Mouse (Mus musculus) right cerebral cortex, postnatal 4 days (tissue): ENCODE results near the gene Smc1a.

Experiments
- DNase-seq: peaks from one replicate; pipeline ENCODE4 v3.0.0-alpha.2; 2022

Smc1a gene

GRCm38 (mm10) chrX:152016151-152017145 lies at the start of gene Smc1a, which contains the start of gene Ribc1:
Gene Smc1a, plus strand, starts transcription at chrX:152016428.
Gene Ribc1, minus strand, starts transcription at chrX:152016295.
- DNase-seq: peak; percentile 74

- no peak for DNase-seq
Measured at GRCm38 (mm10) chrX:151999006-151999710, 17.1 kb upstream of the Smc1a start.

GRCm38 (mm10) chrX:152001182-152001684 lies 15.0 kb upstream of the Smc1a start:
- DNase-seq: no peak

- DNase-seq: peak; percentile 67
Measured at GRCm38 (mm10) chrX:152001737-152002710, 14.2 kb upstream of the Smc1a start, which contains the start of gene Hsd17b10. Gene Hsd17b10, plus strand, starts transcription at chrX:152001845.

- DNase-seq: no peak
Measured at GRCm38 (mm10) chrX:152002865-152003264, 13.4 kb upstream of the Smc1a start.

- DNase-seq: no peak
Measured at GRCm38 (mm10) chrX:152007863-152008262, 8.4 kb upstream of the Smc1a start.

GRCm38 (mm10) chrX:152015752-152016150 lies 477 bp upstream of the Smc1a start:
- no peak for DNase-seq

- DNase-seq: no peak
Measured at GRCm38 (mm10) chrX:152017186-152017585, 958 bp downstream of the Smc1a start.

GRCm38 (mm10) chrX:152019294-152019693 lies 3.1 kb downstream of the Smc1a start:
- no peak for DNase-seq

- no peak for DNase-seq
Measured at GRCm38 (mm10) chrX:152039865-152040264, 23.6 kb downstream of the Smc1a start.

GRCm38 (mm10) chrX:152047230-152047629 lies 31.0 kb downstream of the Smc1a start:
- peak; percentile 3 for DNase-seq

- DNase-seq: no peak
Measured at GRCm38 (mm10) chrX:152052546-152052945, 36.3 kb downstream of the Smc1a start.

- DNase-seq: no peak
Measured at GRCm38 (mm10) chrX:152054094-152054493, 37.9 kb downstream of the Smc1a start.

GRCm38 (mm10) chrX:152065674-152066073 lies 49.4 kb downstream of the Smc1a start:
- no peak for DNase-seq

GRCm38 (mm10) chrX:152067789-152068188 lies 51.6 kb downstream of the Smc1a start:
- no peak for DNase-seq

- DNase-seq: peak; percentile 80
Measured at GRCm38 (mm10) chrX:152089832-152090614, 73.8 kb downstream of the Smc1a start.

GRCm38 (mm10) chrX:152097572-152097971 lies 81.3 kb downstream of the Smc1a start:
- DNase-seq: no peak
